8 mouse cellular contexts compared by ENCODE assay signal in the genomic region with DNA sequence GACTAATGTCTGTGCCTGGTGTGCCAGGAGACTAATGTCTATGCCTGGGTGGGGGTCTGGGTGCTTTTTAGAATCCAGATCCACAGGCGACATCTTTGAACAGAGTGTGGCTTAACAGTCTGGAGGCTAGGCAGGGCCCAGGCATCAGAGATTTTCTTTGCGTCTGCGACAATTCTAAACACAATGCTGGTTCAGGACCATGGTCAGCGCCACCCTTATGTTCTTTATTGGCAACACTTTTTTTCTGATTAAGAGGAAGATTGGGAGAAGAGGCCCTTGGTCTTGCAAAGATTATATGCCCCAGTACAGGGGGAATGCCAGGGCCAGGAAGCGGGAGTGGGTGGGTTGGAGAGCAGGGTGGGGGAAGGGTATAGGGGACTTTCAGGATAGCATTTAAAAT.
DNase-seq lines count a peak whose midpoint lies in the region; ATAC-seq lines count a peak whose summit lies in the region.

No protein-coding gene starts in this region.

- intact Hi-C loops in heart, postnatal 10 days (cut with DNase I): no loop called here

- no peaks in the 10 kb centered on the region for H3K9me3 ChIP-seq in heart, embryonic 11.5 days (replicated peaks; ENCODE audit: control insufficient read depth, low read length)
- no peaks in the 10 kb centered on the region for H3K9me3 ChIP-seq in limb, embryonic 11.5 days (ENCODE audit: control insufficient read depth, low read length)

- no peaks in the 10 kb centered on the region for H3K4me1 ChIP-seq in heart, embryonic 11.5 days (ENCODE audit: control insufficient read depth, insufficient read depth, low read length)
- H3K4me1 ChIP-seq in limb, embryonic 11.5 days (ENCODE audit: control insufficient read depth, insufficient read depth, low read length): peaks cover 4% of the 10 kb centered on the region; the same call in 1 of the 2 replicates

- DNase-seq in heart, postnatal 10 days: peak; percentile 19 to 51
- DNase-seq in 416B (ENCODE audit: low read depth): peak; percentile 41
- peak; percentile 55 for DNase-seq in adrenal gland, postnatal 25 days
- peak; percentile 87 for DNase-seq in limb, embryonic 11.5 days (ENCODE audit: low spot score)
- no peak for DNase-seq in layer of hippocampus, adult 9-10 months (ENCODE audit: low spot score)
- DNase-seq in spleen, postnatal 36 days (ENCODE audit: low spot score in 2 of 2): no peak
- no peak for DNase-seq in right cerebral cortex, adult 2 months (ENCODE audit: low spot score in 2 of 2)

- H3K36me3 ChIP-seq in heart, embryonic 11.5 days (ENCODE audit: control insufficient read depth, insufficient read depth, low read length): no peaks in the 10 kb centered on the region
- H3K36me3 ChIP-seq in limb, embryonic 11.5 days (ENCODE audit: control insufficient read depth, insufficient read depth, low read length): no peaks in the 10 kb centered on the region

- ATAC-seq in heart, embryonic 11.5 days (replicated peaks; ENCODE audit: insufficient number of reproducible peaks, low FRiP score, low TSS enrichment): no peak
- no peak for ATAC-seq in limb, embryonic 11.5 days (ENCODE audit: insufficient number of reproducible peaks, low FRiP score, low TSS enrichment, low read depth)

- H3K9ac ChIP-seq in heart, embryonic 11.5 days (ENCODE audit: low read depth, low read length): no peak overlapping the region
- no peak overlapping the region for H3K9ac ChIP-seq in limb, embryonic 11.5 days (ENCODE audit: low read length)

- no peak overlapping the region for H3K27ac ChIP-seq in heart, embryonic 11.5 days (ENCODE audit: low read depth, low read length)
- no peak overlapping the region for H3K27ac ChIP-seq in limb, embryonic 11.5 days (replicated peaks; ENCODE audit: low read depth, low read length)

- WGBS in heart, embryonic 11.5 days (ENCODE audit: insufficient replicate concordance): 28% methylated on average over 5 of the region's 5 CpGs
- 26% methylated on average over 5 of the region's 5 CpGs for WGBS in limb, embryonic 11.5 days

- 0 out of 2 replicates have a peak, but pooled peaks cover 3% of the 10 kb centered on the region for H3K27me3 ChIP-seq in heart, embryonic 11.5 days (ENCODE audit: control insufficient read depth, insufficient read depth, low read length)
- H3K27me3 ChIP-seq in limb, embryonic 11.5 days (ENCODE audit: control insufficient read depth, insufficient read depth, low read length): no peaks in the 10 kb centered on the region

- H3K4me3 ChIP-seq in heart, embryonic 11.5 days (ENCODE audit: low read depth, low read length): no peak overlapping the region
- no peak overlapping the region for H3K4me3 ChIP-seq in limb, embryonic 11.5 days (ENCODE audit: low read depth, low read length)

- no peak overlapping the region for H3K4me2 ChIP-seq in heart, embryonic 11.5 days
- H3K4me2 ChIP-seq in limb, embryonic 11.5 days (ENCODE audit: low read depth, severe bottlenecking): no peak overlapping the region

Comparison
In these comparisons a context has a peak if more than half of its experiments do, and no peak if none do; other contexts are left out.
1. DNase-seq: peak in heart, postnatal 10 days (2 of 2), 416B (single experiment), adrenal gland, postnatal 25 days (single experiment) and limb, embryonic 11.5 days (single experiment); none in layer of hippocampus, adult 9-10 months (single experiment), spleen, postnatal 36 days (0 of 2) and right cerebral cortex, adult 2 months (0 of 2).